ENCODE assay signal across 16 mouse cellular contexts in genomic region chr8:11539049-11539448, GRCm38 (mm10).
"Had no signal": no experiment of that assay in that cellular context is flagged by ENCODE, and none has a peak within 500 bp of the region (broad histone marks: within the 10 kb centered on the region; RNA-seq: fewer than 3 reads in every experiment).

No protein-coding gene starts in this region.

- H3K9me3 ChIP-seq: neural tube, embryonic 13.5 days; neural tube, embryonic 15.5 days; stomach, embryonic 15.5 days had no signal

- H3K27ac ChIP-seq: neural tube, embryonic 13.5 days; neural tube, embryonic 15.5 days; stomach, embryonic 15.5 days; stomach, postnatal 0 days had no signal

- H3K4me2 ChIP-seq: neural tube, embryonic 13.5 days; neural tube, embryonic 15.5 days; stomach, embryonic 15.5 days had no signal

- H3K27me3 ChIP-seq: neural tube, embryonic 13.5 days; neural tube, embryonic 15.5 days; stomach, embryonic 15.5 days had no signal

- H3K4me1 ChIP-seq: neural tube, embryonic 13.5 days; neural tube, embryonic 15.5 days; stomach, embryonic 15.5 days had no signal

- DNase-seq: retina, postnatal 1 day; right cerebral cortex, adult 18-20 months; right cerebral cortex, postnatal 14 days; right cerebral cortex, postnatal 25 days; right cerebral cortex, postnatal 4 days; spleen, adult 18-20 months; thymus, adult 18-20 months; thymus, adult 2 months; thymus, postnatal 14 days; thymus, postnatal 25 days; thymus, postnatal 36 days; thymus, postnatal 4 days had no signal

- H3K9ac ChIP-seq: neural tube, embryonic 13.5 days; neural tube, embryonic 15.5 days; stomach, embryonic 15.5 days had no signal

- H3K4me3 ChIP-seq: neural tube, embryonic 13.5 days; neural tube, embryonic 15.5 days; stomach, embryonic 15.5 days had no signal
